Mouse (Mus musculus) adrenal gland, adult 8-10 months (tissue): ENCODE results near the gene Hlf. TPM values are rescaled to one million over a fixed set of nuclear protein-coding genes. Genes with fewer than 3 reads are reported as not detected.

Experiments used
- DNase-seq: peaks from one replicate; pipeline ENCODE4 v3.0.0; 2022
- total RNA-seq, 4 experiments: library from RNA; stranded (reverse); gene quantifications; 2 replicates each; pipeline ENCODE4 v1.2.4; 2022

Hlf gene
- total RNA-seq: 10 to 100 TPM; 15.5 to 22.7 (median 18.1) TPM

DNA sequence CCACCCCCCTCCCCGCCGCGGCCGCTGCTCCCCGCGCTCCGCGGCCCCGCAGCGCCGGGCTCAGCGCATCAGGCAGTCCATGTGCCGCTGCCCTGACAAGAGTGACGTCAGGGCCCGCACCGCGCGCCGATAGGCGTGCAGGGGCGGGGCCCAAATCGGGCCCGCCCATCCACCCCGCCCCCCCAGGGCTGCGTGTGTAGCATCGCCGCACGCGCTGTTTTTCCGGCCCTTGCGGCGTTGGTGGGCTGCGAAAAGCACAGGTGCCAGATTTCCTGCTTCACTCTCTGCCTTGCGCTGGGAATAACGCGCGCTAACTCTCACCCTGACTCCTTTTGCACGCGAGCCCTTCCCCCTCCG lies at the start of gene Hlf:
Gene Hlf, minus strand, starts transcription at position 79 of the 357 bp plus-strand sequence.
- peak; percentile 82 for DNase-seq

DNA sequence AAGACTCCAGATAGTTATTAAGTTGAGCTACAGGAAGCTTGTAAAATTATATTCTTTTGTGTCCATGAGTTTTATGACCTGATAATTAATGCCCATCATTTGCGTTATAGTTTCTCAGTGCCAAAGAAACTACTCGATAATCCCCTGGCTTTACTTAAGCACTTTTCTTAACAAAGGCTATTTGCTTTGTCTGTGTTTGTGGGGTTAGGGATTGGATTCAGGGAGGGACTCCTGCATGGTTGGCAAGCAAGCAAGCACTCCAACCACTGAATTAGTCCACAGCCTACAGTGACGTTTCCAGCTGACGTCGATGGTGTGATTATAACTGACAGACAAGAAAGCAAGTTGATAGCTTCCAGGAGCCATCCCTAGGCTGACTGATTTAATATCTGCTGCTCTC lies 48.1 kb upstream of the Hlf start:
- DNase-seq: no peak

DNA sequence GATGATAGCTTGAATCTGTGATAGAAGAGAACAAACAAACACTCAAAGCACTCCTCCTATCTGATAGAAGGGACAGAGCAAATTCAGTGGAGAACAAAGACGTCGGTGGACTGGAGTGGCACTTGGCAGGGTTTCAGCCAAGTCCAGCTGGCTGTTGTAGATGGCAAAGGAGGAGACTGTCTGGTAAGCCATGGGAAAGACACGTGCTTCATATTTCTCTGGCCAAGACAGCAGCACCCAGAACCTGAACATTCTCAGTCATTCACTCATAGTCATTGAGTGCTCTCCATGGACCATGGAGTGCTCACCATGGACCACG lies 34.5 kb upstream of the Hlf start:
- no peak for DNase-seq

DNA sequence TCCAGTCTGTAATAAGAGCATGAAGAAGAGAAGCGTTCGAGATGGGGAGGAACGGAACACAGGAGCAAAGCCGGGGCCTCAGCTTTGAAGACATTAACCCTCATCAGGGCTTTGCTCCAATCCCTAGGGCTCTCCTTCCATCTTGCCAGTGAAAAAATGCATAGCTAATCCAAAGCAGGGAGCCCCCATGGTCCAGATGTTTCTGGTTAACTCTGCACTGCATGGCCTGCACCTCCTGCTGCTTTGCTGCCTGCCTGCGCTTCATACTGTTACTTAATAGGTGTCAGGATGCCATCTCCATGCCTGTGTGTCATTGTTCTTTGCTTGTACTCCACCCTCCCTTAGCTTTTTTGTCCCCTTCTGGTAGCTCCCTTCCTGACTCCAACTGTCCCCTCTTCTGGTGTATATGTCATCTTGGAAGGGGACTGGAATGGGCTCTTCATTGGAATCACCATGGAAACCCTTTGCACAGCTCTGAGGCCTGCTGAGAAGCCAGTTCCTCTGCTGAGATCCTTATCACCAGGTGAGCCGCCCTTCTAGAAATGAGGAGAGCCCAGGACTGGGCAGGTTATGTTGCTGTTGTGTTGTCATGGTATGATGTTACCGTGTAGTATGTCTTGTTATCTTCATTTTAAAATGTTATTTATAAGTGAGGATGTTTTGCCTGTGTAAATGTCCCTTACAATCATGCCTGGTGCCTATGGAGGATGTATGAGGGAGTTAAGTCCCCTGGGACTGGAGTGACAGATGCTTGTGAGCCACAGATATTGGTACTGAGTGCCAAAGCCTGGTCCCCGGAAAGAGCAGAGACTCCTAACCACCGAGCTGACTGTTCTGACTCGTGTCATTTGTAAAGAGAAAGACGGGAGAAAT lies 33.9 kb upstream of the Hlf start:
- DNase-seq: no peak

DNA sequence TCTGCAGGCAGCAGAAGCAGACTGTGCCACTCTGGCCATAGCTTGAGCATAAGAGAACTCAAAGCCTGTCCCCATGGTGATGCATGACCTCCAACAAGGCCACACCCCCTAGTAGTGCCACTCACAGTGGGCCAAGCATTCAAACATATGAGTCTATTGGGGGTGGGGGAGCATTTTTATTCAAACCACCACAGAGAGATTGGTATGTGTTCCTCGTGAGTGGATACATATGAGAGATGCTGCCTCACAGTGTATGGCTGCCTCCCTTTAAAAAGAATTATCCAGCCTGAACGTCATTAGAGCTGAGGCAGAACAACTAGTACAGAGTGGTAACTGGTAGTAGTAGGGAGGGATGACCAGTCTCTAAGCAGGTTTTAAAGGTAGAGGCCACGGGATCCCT lies 33.2 kb upstream of the Hlf start:
- no peak for DNase-seq

DNA sequence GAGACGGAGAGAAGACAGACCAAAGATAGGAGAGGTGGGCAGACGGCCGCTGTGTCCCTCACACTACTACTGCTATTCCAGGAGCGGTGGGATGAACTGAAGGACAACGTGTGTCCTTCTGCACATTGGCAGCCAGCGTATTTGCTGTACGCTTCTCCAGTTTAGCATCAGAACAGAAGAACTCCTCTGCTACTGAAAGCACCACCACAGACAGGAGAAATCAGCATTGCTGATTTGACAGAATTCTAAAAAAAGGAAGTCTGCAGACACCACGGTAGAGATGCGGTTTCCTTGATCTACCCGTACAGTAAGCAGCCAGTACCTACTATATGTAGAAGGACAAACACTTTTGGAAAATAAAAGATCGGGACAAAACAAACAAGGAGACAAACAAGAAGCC lies 29.0 kb upstream of the Hlf start:
- DNase-seq: no peak

DNA sequence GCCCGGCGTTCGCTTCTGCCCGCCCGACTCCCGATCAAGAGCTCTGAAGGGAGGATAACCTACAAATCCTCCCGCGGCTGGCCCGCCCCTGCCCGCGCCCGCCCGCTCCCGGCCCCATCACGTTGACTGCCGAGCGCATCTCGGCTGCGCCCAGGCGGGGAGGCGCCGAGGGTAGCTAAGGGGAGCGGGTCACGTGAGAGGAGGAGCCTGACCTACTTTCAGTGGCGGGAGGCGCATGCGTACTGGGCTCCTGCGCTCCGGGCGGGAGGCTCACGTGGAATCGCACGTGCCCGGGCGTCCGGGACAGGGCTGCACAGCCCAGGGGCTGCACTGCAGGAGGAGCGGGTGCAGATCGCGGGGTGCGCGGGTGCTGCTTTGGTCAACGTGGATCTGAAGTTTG lies 27.2 kb upstream of the Hlf start:
- DNase-seq: peak; percentile 97

DNA sequence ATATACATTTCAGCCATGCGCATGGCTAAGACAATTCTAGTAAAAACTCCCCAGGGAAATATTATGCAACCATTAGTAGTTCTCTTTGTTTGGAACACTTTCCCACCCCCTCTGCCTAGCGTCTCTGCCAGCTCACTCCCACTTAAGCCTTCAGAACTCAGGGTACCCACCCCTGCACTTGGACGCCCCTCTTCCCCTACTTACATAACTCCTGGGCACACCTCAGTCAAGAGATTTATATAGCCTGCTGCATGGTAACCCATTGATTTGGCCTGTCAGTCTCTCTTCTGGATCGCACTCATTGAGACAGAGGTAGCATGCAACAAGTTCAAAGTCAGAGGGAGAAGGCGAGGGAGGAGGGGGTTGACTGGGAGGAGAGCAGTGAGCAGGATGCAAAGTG lies 26.3 kb upstream of the Hlf start:
- DNase-seq: no peak

DNA sequence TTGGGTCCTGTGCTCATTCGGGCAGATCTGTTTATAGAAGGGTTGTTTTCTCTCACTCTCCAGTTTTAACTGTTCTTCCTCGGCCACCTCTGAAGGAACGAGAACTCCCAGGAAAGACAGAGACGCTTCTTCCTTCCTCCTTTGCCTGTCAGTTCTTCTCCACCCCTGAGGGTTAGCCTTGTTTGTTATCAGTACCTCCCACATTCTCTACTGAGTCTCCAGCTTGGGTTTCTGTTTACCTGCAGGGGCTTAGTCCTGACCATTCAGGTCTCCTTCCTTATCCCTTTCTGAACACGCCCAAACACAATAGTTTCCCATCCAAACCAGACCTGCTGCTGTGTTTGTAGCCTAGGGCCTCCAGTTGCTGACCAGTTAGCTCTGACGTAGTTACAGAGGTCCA lies 8.2 kb upstream of the Hlf start:
- no peak for DNase-seq

DNA sequence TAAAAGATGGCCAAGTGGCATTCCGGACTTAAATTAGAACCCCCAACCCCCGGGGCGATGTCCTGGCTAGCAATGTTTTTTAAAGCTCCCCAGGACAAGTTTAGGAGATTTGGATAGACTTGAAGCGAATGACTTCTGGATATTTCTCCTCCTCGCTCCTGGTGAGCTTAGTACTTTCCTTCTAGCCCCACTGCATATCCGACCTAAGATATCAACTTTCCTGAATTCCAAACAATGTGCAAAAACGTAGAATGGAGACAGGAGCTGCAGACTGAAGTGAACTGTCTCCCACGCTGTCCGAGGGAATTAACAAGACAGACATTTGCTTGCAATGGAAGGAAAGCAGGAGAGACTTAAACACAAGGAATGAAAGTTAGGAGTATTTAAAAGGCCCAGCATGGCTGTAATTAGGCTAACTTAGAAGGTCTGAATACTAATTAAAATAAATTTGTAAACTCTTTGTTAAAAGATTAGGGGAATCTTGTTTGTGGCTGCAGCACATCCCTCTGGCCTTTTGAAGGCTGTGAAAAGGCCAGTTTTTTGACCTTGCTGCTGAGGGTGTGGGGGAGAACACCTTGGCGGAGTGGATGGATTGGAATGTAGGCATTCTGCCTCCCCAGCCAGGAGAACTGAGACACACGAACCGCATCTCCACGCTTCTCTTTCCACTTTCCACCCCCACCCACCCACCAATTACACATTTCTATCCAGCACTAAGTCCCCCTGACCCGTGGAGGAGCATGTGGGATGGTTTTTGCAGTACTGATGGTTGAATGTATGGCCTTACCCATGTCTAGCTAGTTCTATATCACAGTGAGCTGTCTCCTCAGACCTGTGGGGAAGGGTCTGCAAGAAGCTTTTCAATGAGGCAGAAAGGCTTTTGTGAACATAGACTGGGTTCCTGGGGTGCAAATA lies 833 bp upstream of the Hlf start:
- no peak for DNase-seq

DNA sequence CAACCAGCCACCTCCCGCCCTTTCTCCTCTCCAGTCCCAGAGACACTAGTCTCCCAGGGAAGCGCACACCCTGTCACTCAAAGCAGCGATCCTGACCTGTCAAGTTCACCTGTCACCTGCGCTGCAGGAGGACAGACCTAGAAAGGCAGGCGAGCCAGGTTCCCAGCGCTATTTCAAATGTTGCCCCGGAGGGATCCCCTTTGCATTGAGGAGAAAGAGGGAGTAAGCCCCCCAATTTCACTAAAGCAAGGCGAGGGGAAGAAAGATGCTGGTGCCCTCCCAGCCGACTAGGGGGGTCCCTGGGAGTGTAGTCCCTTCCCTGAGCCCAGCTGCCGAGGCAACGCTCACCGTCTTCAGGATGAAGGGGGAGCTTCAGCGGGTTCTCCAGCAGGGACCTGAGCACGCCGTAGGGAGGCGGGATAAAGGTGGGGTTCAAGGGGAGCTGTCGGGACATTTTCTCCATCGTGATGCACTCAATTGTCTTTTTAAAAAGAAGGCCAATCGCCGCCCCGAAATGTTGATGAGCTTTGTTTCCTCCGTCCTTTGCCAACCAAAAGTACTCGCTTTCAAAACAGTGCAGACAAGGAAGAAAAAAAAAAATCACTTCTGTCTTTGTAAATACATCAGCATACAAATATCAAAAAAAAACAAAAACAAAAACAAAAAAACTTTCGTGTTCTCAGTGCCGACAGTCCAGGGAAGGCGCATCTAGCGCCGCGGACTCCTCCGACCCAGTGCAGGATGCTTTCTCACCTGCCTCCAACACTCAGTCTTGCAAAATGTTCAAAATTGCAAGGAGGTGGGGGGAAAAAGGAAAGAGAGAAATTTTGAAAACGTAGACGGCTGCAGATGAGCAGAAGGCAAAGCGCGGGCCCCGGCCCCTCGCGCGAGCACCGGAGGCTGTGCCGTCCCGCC lies 536 bp downstream of the Hlf start:
- no peak for DNase-seq

DNA sequence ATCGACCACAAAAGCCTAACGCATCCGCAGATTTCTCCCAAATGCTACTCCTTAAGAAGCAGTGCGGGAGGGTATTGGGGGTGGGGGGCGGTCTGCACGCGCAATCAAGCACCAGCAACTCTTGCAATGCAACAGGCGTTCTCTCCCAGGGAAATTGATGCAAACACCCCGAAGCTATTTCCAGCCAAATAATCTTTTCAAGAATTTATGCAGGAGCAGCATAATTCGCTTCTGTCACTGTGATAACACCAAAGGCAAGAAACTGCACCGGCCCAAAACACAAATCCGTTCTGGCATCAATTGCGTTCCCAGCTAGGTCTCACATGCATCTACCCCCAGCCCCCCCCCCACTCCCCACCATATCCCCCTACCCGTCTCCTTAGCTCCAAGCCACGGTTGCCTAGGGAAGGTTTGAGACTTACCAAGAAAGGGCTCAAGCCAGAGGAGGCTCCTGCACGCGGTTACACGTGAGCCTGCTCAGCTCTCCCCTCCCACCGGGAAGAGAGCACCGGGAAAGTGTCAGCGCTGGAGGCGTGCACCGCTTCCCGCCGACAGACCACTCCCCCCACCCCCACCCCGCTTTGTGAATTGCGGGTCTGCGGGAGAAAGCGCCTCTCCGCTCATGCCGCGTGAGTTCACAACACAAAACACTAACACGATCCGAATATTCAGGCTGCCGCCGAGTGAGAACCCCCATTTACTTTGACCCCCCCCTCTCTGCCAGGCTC lies 1.4 kb downstream of the Hlf start:
- DNase-seq: peak; percentile 39

DNA sequence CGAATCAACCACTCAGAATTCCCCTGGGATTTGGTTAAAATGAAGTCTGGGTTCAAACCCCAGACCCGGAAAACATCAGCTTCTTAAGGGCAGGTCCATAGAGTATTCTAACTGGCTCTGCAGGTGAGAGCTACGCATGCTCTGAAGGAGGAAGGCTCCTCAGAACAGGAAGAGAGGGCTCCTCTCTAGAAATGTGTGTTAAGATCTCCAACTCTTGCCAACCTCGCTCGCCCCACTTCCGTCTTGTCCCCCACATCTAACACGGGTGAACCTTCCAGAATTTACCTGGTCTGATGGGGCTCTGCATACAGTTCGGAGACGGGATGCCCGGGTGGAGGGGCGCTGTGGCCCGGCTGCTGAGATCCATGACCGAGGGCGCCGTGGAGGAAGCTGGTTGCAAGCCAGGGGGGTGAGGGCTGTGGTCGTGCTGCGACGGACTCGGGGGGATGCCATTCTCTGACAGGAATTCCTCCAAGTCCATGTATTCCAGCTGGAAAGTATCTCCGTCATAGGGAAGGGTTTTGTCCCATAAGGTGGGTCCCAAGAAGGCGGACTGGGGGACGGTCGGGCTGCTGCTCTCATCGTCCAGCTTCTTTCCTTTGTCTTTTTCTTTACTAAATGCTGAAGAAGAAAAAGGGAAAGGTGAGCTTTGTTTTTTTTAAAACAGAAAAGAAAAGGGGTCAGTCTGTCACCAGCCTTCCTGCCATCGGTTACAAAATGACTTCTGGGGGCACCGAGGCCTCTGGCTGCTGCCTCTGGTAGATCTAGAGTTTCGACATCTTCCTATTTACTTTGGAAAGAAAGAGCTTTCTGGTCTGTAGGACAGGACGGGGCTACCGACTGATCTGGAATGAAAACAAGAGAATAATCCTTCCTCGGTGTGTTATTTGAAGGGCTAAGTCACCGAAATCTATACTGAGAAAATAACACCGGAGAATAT lies 2.9 kb downstream of the Hlf start:
- no peak for DNase-seq

DNA sequence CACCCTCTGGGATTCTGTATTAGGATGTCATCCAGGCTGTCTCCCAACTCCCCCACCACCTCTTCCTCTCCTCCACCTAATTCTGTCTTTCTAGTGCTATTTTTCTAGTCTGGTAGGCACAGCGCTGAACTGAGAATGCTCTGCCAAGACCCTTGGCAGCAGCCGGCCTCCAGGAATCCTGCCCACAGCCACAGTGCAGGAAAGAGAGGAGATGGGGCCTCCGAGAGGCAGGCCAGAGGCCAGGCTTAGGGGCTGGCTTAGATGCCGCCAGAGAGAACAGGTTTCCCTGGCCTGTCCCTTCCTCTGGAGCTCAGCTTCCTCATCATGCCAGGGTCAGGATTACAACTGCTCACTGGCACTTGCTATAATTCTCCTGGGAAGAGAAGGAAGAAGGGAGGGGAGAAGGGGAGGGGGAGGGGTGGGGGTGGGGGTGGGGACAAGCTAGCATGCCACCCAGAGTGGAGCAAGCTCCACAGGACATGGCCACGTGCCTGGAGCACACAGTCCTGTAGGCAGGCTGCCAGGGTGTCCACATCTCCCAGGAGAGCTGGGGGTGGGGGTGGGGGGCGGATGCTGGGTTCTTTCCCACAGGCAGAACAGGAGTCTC lies 8.6 kb downstream of the Hlf start:
- peak; percentile 55 for DNase-seq

DNA sequence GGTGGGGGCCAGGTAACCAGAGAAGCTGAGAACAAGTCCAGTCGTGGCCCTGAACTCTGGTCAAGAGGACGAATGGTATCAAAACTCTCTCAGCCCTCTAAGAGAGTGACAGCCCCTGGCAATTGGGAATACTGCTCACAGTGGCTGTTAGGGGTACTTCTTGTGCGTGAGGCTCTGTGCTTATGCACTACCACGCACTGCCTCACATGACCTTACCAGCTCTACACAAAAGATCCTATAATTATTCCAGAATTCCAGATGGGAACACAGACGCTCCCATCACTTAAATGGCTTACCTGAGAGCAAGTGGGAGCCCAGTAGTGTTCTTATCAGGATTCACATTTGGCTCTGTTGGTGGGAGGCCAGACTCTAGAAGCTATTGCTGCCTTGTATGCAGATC lies 9.6 kb downstream of the Hlf start:
- no peak for DNase-seq

DNA sequence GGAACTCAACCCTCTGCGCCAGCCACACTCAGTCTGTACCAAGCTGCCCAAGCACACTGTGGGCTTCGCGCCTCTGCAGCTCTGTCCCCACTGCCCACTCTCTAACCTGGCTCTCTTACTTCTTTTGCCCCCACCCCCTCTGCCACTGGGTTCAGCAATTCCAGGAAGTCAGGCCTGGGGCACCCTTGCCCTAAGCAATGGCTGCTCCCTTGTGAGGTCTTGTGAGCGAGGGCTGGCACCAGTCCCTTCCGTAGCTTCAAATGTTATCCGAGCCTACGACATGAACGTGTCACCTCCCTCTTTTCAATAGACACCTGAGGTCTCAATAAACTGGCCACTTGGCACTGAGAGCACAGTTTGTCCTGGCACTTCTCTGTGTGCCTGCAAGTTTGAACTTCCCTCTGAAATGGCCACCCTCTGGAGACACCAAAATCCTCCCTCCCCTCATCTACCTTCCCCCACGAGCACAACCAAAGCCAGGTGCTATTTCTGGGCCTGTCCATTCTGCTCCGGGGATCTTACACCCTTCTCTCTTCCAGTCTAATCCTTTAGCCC lies 10.5 kb downstream of the Hlf start:
- DNase-seq: no peak

DNA sequence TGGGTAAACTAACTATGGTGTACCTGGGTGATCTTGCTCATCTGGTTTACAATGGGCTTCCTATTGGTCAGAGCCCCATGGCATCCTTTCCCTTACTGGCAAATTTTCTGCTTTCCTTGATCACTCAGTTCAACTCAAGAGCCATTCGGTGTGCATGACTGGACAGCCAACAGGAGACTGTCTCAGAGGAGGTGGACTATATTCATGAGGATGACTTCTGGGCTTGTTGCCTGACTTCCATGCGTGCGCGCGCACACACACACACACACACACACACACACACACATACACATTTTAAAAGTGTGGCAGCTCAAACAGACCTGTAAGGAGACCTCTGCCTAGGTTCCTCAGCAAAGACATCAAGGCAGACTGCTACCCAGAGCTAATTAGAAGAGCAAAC lies 12.7 kb downstream of the Hlf start:
- no peak for DNase-seq

DNA sequence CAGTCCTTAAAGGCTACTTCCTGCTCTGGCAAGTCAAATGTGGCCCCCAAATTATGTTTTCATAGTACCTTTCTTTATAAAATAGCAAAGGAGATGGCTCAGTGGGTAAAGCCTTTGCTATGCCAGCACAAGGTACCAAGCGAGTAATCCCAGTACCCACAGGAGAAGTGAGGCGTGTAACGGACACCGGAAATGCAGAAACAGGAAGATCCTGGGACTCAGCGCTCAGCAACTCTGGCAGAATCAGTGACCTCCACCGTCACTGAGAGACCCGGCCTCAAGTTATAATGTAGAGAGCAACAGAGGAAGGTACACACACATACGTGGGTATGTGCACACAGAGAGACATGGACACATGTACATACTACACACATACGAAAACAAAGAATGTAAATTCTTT lies 14.3 kb downstream of the Hlf start:
- DNase-seq: no peak

DNA sequence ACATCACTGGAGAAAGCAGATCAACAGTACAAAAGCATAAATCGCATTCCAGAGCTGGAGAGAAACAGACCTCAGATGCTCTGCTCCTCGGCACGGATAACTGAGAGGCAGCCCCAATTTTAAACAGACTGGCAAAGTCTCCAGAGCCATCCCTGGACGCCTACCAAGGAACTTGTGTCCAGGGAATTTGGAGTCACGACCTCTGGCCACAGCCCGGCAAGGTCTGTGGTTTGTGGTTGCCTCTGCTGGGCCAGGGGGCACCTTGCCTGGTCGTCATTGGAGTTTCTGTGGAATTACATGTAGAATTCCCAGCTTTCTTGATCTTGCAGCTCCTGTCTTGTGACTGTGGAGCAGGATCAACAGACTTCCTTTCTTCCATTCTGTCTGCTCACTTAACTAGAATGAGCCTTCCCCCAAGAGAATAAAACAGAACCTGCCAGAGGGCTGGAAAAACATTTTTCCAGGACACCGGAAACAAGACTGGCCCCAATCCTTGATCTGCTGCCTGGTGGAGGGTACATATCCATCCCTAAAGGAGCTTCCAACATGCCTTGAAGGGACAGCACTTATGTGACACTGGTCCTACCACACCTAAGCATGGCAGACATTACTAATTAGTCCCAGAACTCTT lies 19.1 kb downstream of the Hlf start:
- DNase-seq: no peak
